Mouse (Mus musculus): ENCODE measurements around the gene Snta1. TPM values are rescaled to one million over a fixed set of nuclear protein-coding genes. Genes with fewer than 3 reads are reported as not detected.

Snta1 gene
- polyA plus RNA-seq, 1 experiment from 2014 or later = 2.2 TPM

DNA sequence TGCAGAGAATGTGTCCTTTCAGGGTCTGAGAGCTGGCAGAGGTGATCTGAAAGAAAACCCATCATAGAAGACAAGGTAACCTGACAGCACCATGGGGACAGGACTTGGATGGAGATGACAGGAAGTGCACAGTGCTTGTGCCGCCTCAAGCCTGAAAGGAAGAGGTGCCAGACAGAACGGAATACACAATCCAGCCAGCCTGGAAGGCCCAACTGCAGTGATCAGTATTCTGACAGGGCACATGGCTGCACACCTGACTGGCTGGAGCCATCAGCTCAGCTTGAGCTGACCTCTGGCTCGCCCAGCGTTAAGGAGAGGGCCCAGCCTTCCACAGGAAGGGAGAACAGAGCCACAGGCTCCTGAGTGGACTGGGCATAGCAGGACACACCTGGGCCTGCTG lies 72.3 kb downstream of the Snta1 start:
- no peak for DNase-seq (ENCODE audit: low spot score)
- Histone ChIP-seq H3K9me3 (ENCODE audit: control insufficient read depth, low read length) (no peaks in the 10 kb centered on the region), H3K27me3 (ENCODE audit: control insufficient read depth, insufficient read depth, low read length) (no peaks in the 10 kb centered on the region)

DNA sequence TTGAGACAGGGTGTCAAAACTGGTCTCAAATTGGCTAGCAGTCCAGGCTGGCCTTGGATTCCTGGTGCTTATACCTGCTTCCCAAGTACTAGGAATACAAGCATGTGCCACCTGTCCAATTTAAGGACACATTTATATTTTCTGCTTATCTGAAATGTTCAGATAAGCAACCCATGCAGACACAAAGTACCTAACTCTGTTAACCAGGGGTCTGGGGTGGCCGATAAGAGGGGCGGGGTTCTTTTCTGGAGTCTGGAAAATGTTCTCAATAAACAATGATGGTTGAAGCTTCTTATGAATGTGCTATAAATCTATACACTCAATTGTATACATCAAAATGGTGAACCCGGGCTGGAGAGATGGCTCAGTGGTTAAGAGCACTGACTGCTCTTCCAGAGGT lies 81.0 kb downstream of the Snta1 start:
- Histone ChIP-seq H3K36me3 (ENCODE audit: control insufficient read depth, insufficient read depth, low read length) (no peaks in the 10 kb centered on the region), H3K9me3 (ENCODE audit: control insufficient read depth, low read length) (no peaks in the 10 kb centered on the region), H3K4me1 (ENCODE audit: control insufficient read depth, insufficient read depth, low read length) (no peaks in the 10 kb centered on the region), H3K27ac (replicated peaks; ENCODE audit: low read depth, low read length) (no peak overlapping the region), H3K4me3 (ENCODE audit: low read depth, low read length) (no peak overlapping the region), H3K27me3 (ENCODE audit: control insufficient read depth, insufficient read depth, low read length) (no peaks in the 10 kb centered on the region), H3K4me2 (ENCODE audit: low read depth, severe bottlenecking) (no peak overlapping the region), H3K9ac (ENCODE audit: low read length) (no peak overlapping the region)
- WGBS = 79% methylated on average over 3 of the region's 3 CpGs
- no peak for DNase-seq (ENCODE audit: low spot score)
- ATAC-seq (ENCODE audit: insufficient number of reproducible peaks, low FRiP score, low TSS enrichment, low read depth) = no peak

More for the DNA sequence above, 72.3 kb downstream of the Snta1 start:
- Histone ChIP-seq H3K9ac (ENCODE audit: low read length) (no peak overlapping the region), H3K4me1 (ENCODE audit: control insufficient read depth, insufficient read depth, low read length) (no peaks in the 10 kb centered on the region), H3K4me3 (ENCODE audit: low read depth, low read length) (no peak overlapping the region), H3K27ac (replicated peaks; ENCODE audit: low read depth, low read length) (no peak overlapping the region), H3K36me3 (ENCODE audit: control insufficient read depth, insufficient read depth, low read length) (no peaks in the 10 kb centered on the region; the same call in 1 of the 2 replicates), H3K4me2 (ENCODE audit: low read depth, severe bottlenecking) (no peak overlapping the region)
- whole genome bisulfite sequencing = 89% methylated on average over 4 of the region's 4 CpGs
- ATAC-seq (ENCODE audit: insufficient number of reproducible peaks, low FRiP score, low TSS enrichment, low read depth) = no peak

Other genes starting within 250 kb of the Snta1 start
- not detected in 2 replicates for gene Bpifa5, start 245.5 kb downstream of the Snta1 start, polyA plus RNA-seq (2014; fragmentation: Nextera tagmentation; extraction: Ambion mirVana)
- not detected in 2 replicates for gene Bpifb1, start 217.3 kb downstream of the Snta1 start, polyA plus RNA-seq (2014; fragmentation: Nextera tagmentation; extraction: Ambion mirVana)
- gene Bpifb5, start 184.4 kb downstream of the Snta1 start, polyA plus RNA-seq (2014; fragmentation: Nextera tagmentation; extraction: Ambion mirVana) = 0.09 TPM in 1 of 2 replicates, not detected in the other
- not detected in 2 replicates for gene Bpifb9a, start 150.2 kb downstream of the Snta1 start, polyA plus RNA-seq (2014; fragmentation: Nextera tagmentation; extraction: Ambion mirVana)
- not detected in 2 replicates for gene Bpifb9b, start 100.9 kb downstream of the Snta1 start, polyA plus RNA-seq (2014; fragmentation: Nextera tagmentation; extraction: Ambion mirVana)
- gene Cdk5rap1, start 35.1 kb downstream of the Snta1 start, polyA plus RNA-seq (2014; fragmentation: Nextera tagmentation; extraction: Ambion mirVana) = 19.8 and 20.3 TPM in 2 replicates
- gene Cbfa2t2, start 28.4 kb upstream of the Snta1 start, polyA plus RNA-seq (2014; fragmentation: Nextera tagmentation; extraction: Ambion mirVana) = 44.1 and 52.7 TPM in 2 replicates
- 0.95 and 1.0 TPM in 2 replicates for gene 1700003F12Rik, start 139.0 kb upstream of the Snta1 start, polyA plus RNA-seq (2014; fragmentation: Nextera tagmentation; extraction: Ambion mirVana)
- 0.19 and 0.20 TPM in 2 replicates for gene Actl10, start 143.7 kb upstream of the Snta1 start, polyA plus RNA-seq (2014; fragmentation: Nextera tagmentation; extraction: Ambion mirVana)
- gene Necab3, start 150.8 kb upstream of the Snta1 start, polyA plus RNA-seq (2014; fragmentation: Nextera tagmentation; extraction: Ambion mirVana) = 1.4 and 1.5 TPM in 2 replicates
- 8.9 and 10.9 TPM in 2 replicates for gene E2f1, start 161.8 kb upstream of the Snta1 start, polyA plus RNA-seq (2014; fragmentation: Nextera tagmentation; extraction: Ambion mirVana)
- gene Pxmp4, start 195.6 kb upstream of the Snta1 start, polyA plus RNA-seq (2014; fragmentation: Nextera tagmentation; extraction: Ambion mirVana) = 13.5 and 15.9 TPM in 2 replicates
- gene Zfp341, start 205.2 kb upstream of the Snta1 start, polyA plus RNA-seq (2014; fragmentation: Nextera tagmentation; extraction: Ambion mirVana) = 0.91 and 1.2 TPM in 2 replicates
- gene 4930519P11Rik, start 205.3 kb upstream of the Snta1 start, polyA plus RNA-seq (2014; fragmentation: Nextera tagmentation; extraction: Ambion mirVana) = 0.43 and 0.67 TPM in 2 replicates
- 12.8 and 13.7 TPM in 2 replicates for gene Chmp4b, start 243.6 kb upstream of the Snta1 start, polyA plus RNA-seq (2014; fragmentation: Nextera tagmentation; extraction: Ambion mirVana)

Measured in limb, embryonic 11.5 days (tissue).